Mouse (Mus musculus) CD4-positive helper T cell, adult 2 months (primary cell): ENCODE data around the gene Zfp341.

Experiments
- DNase-seq: peaks from one replicate; pipeline ENCODE4 v3.0.0-alpha.2; 2012; ENCODE audit warnings: low read depth, missing footprints, low spot score

The Zfp341 gene

DNA sequence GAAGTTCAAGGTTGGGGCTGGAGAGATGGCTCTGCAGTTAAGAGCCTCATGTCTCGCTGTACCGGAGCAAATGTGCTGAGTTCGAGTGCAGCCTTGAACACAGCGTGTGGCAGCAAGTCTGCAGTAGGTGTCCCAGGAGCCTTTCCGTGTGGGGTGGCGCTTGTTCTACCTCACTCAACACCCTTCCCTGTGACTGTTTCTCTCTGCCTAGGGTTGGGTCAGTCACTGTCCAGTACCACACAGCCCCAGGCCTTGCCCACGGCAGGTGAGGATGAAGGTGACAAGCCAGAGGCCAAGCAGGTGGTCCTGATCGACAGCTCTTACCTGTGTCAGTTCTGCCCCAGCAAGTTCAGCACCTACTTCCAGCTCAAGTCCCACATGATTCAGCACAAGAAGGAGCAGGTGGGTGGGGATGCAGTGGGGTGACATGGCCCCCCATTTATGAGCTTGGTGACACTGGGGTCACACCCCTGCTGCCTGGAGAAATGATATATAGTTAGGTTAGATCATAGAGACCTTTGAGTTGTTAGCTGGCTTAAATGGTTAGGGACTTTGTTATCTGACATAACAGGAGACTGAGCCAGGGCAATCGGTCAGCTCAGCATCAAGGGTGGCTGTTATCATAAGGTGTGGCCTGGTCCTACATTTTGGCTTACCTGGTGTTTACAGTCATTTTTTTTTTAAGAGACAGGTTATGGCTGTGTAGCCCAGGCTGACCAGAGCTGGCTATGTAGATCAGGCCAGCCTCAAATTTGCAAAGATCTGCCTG is 21.0 kb downstream of the Zfp341 start:
- no peak for DNase-seq

DNA sequence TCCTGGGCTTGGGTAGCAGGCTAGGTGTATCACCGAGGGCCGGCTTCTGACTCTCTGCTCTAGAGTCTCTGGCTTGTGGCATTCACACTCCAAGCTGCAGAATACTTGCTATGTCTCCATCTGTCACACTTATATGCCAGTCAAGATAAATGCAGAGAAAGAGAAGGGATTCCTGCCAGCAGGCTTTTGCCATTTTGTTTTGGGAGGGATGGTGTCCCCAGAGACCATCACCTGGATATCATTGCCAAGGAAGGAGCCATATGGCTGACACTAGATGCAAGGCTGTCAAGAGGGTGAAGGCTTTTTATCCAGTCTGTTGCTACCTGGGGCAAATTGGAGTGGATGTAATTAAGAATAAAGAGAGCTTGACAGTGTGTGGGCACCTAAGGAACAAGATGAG is 22.7 kb downstream of the Zfp341 start:
- no peak for DNase-seq

DNA sequence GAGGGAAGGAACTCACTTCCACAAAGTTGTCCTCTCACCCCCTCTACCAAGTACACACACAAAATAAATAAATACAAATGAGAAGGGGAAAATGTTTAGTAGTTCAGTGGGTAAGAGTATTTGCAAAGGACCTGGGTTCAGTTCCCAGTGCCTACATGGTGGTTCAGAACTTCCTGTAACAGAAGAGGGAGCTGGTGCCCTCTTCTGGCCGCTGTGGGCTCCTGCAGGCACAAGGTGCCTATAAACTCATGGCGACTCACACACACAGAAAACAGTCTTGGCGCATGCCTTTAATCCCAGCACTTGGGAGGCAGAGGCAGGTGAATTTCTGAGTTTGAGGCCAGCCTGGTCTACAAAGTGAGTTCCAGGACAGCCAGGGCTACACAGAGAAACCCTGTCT is 25.4 kb downstream of the Zfp341 start:
- no peak for DNase-seq

DNA sequence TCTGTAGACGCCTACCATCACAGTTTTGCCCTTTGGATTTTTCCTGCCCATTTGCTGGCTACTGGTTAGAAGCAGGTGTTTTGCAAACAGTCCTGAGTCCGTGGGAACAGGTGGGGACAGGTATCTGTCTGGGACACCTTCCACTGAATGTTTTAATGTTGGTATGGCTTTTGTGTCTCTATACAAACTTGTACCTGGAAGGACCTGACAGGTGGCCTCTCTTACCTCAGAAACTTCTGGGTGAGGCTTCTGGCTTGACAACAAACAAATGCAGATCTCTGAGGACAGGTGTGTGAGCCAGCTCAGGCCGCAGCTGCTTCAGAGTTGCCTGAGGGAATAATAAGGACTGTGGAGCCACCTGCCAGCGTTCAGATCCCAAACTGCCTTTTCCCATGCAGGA is 26.0 kb downstream of the Zfp341 start:
- DNase-seq = no peak

DNA sequence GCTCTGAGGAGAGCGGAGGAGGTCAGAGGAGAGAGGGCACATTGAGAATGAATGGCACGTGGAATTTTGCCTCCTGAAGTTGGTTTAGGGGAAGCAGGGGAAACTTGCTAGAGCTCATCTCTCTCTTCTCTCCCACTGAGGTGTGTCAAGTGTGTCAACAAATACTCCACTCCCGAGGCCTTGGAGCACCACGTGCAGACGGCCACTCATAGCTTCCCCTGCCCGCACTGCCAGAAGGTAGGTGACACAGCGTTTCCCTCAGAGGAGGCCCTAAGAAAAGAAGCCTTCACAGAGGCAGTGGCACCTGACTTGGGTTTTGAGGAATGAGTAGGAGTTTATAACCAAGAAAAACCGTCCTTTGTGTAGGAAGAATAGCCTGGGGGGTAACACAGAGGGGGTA is 28.1 kb downstream of the Zfp341 start:
- no peak for DNase-seq

DNA sequence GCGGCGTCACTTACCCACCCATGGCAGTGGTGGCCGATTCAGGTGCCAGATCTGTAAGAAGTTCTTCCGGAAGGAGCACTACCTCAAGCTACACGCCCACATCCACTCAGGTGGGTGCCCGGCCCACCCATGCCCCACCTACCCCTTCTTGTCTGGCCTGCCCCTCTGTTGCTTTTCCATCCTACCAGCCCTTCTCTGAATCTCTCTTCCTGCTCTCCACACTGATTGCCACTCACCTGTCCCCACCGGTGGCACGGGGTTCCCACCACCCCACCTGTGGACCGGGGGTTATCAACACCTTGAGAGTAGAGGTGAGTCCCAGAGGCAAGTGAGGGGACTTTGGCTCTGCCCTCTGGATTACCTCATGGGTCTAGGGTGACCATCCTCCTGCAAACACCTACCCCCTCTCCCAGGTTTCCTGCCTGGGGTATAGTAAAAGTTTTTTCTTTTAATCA is 28.9 kb downstream of the Zfp341 start:
- no peak for DNase-seq

DNA sequence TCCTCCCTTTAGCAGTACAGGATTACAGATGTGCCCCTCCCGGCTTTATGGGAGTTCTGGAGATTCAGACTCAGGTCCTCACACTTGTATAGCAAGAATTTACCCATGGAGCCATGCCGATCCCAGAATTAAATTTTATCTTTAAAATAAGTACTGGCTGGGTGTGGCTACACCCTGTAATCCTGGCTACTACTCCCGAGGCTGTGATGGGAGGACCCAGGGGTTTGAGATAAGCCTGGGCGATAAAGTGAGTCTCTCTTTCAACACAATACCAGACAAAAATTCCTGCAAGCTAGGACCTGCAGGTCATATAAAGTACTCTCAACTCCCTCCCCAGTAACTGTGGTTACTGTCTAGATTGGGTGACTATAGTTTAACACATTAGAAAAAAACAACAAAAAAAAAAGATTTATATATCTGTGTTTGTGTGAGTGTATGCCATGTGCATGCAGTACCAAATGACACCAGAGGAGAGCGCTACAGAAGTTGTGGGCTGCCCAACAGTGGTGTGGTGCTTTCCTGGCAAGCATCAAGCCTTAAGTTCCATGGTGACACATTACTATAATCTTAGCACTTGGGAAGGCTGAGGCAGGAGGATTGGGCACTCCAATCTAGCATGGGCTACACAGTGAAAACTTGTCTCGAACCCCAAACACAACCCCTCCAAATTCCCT is 29.8 kb downstream of the Zfp341 start:
- no peak for DNase-seq

DNA sequence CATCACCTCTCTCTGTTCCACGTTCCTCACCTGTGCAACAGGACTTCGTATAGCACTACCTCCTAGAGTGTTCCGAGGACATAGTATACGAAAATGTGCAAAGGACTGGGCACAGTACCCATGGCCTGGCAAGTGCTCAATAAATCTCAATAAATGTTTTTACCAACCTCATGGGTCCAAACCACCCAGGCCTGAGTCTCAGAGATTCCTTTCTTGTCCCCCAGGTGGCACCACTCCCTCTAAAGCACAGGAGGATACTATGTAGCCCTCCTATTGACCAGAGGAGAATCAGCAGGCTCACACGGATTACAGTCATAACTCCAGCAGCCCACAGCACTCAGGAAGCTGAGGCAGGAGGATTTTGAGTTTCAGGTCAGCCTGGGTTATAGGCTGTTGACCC is 33.5 kb downstream of the Zfp341 start:
- no peak for DNase-seq

DNA sequence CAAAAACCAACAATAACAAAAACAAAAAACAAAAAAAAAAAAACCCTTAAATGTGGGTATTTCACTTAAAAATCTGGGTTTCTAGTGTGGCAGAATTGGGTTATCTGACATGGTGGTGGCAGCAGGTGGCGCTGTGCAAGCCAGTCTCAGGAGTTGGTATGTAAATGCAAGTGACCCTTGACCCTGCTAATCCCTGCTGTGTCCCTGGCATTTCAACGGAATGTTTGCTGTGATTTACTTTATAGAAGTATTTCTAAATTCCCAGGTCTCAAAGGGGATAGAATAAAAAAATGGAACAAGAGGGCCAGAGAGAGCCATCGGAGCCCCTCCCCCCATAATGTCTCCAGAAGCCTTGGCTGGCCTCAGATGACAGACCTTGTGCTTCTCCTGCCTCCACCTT is 35.0 kb downstream of the Zfp341 start:
- peak; percentile 48 for DNase-seq

DNA sequence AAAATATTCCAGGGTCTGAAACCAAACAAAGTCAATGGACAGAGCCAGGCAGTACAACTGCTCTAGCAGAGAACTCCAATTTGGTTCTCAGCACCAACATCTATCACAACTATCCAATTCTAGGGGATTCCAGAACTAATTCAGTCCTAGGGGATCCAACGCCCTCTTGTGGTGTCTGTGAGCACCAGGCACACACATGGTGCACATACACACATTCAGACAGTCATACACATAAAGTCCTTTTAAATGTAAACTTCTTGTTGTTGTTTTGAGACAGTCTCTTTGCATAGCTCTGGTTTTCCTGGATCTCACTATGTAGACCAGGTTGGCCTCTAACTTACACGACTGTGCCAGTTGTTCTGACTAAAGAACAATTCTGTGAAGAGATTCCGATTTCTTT is 37.3 kb downstream of the Zfp341 start:
- no peak for DNase-seq

DNA sequence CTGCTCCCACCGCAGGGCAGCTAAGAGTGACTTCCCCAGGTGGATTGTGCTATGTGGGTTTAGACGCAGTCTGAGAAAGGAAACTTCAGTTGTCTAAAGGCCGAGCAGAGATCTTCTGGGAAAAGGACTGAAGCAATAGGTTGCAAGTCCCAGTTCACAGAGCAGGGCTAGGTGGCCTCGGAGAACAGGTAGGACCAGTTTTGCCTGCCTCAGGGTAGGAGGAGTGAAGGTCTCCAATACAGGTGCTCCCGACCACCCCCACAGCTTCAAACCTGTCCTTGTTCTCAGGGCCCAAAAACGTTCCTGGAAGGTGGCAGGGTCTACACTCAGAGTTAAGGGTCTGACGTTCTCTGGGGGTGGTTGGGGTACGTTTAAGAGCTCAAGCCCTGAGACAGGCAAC is 38.3 kb downstream of the Zfp341 start, which contains the start of gene Chmp4b:
TSS of gene Chmp4b (plus strand) at position 343 of the 400 bp plus-strand sequence.
- no peak for DNase-seq

DNA sequence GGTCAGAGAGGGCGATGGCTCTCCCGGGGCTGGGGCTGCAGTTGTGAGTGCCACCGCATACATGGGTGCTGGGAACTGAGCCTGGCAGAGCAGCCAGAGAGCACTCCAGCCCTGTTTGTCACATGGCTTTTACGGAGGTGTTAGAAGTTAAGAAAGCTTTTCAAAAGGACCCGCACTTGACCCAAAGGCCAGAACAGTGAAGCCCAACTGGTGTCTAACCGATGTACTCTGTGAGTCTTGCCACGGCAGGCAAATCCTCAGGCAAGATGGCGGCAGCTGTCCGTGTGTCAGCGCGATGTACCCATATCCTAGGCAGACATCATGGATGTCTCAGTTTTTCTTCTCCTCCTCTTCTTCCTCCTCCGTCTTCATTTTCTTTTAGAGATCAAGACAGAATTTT is 41.9 kb downstream of the Zfp341 start:
- no peak for DNase-seq

DNA sequence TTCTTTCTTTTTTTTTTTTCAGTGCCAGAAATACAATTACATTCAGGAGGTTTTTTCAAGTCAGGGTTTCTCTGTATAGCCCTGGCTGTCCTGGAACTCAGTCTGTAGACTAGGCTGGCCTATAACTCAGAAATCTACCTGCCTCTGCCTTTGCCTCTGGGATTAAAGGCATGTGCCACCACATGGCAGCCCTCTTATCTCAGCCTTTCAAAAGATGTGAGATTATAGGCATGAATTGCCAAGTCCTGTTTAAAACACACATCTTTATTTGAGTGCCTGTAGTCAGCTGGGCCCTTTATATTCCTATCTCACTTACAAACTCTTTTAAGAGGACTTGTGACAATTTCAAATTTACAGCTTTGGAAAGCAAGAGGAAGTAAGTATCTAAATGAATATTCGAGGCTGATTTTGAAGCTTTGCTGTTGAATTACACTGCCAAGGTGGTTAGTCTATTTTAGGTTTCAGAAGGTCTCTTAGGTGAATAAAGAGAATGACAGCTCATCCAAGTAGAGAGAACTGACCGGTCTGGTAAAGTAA is 42.8 kb downstream of the Zfp341 start:
- no peak for DNase-seq

DNA sequence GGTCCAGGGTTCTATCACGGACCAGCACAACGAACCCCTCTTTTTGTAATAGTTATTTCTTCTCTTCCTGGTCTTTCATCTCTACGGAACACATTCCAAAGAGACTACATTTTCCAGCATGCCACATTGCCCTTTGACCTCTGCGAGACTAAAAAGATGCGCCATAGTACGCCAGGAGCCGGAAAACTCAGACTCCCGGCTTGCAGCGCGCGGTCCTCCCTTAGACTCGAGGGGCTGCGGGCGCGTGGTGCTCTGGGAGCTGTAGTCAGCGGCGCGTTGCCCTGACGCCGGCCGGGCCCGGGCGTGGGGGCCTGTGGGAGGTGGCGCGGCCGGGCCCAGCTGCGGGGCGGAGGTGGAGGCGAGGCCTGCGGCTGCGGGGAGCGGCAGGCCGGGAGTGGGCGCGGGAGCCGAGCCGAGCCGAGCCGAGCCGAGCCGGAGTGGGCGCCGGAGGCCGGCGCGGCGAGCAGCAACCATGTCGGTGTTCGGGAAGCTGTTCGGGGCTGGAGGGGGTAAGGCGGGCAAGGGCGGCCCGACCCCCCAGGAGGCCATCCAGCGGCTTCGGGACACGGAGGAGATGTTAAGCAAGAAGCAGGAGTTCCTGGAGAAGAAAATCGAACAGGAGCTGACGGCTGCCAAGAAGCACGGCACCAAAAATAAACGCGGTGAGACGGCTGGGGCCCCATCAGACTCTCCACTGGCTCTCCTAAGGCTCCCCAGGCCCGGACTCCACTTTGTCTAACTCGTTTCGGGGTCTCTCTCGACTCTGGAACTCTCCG is 43.8 kb downstream of the Zfp341 start:
- DNase-seq = peak; percentile 98

DNA sequence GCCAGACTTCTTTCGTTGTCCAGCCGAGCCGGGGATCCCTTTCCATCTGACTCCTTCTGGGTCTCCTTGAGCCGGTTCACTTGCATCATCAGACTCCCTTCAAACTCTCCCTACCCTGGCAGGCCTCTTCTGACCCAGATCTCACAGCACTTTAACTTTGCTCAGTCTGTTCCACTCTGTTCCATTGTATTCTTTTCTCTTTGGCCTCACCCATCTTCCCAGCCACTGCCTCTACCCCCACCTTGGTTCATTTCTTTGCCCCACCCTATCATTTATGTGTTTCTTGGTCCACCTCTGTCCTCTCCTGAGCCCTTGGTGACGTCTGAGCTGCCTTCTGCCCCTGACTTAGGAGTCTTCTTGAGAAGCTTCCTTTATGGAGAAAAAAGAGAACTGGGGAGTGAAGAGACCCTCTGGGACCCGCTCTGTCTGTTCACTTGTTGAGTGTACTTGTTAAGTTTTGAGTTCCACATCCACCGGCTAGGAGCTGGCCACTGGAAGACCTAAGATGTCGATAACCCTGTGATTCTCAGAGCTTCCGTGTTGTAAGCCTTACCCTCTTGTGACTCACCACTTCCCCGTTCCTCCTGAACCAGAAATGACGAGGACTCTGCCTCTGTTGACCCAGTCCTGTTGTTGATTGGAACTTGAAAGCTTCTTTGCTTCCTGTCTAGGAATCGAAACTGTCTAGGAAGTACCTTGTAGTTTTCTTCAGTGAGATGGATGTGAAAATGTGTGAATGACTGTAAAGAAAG is 44.6 kb downstream of the Zfp341 start:
- peak; percentile 93 for DNase-seq

DNA sequence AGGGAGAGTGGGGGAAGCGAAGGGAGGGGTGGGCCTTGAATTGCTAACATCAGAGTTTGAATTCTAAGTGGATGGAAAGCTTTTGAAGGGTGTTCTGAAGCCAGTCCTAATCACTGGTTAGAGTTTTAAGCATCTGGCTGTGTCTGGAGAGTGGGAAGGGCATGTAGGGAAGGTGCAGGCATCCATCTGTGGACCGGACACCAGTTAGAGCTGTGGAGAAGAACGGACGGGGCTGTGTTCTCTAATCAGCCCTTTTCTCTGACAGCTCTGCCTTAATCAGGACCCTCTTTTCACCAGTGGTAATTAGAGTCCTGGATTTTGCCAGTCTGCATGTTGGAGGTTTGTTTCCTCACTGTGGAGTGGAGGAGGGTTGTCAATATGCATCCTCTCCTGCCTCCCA is 46.0 kb downstream of the Zfp341 start:
- DNase-seq = no peak

DNA sequence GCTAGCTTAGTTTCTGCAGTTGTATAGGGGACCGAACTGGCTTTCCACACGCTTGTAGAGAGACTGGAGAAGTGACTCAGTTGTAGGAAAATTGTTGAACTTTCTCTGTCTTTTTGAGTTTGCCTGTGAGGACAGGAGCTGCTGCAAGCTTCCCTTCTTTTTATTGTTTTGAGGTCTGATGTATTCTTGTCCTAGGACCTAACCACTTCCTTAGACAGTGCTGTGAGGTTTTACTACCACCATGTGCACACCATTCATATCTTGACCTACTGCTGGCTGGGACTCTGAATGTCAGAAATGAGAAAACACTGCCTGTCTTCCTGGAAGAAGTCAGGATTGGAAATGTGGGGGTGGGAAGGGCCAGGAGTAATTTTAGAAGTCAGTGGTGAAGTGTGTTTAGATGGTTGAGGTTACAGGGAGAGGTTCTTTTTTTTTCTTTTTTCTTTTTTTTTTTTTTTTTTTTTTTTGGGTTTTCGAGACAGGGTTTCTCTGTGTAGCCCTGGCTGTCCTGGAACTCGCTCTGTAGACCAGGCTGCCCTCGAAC is 46.5 kb downstream of the Zfp341 start:
- DNase-seq = peak; percentile 54

DNA sequence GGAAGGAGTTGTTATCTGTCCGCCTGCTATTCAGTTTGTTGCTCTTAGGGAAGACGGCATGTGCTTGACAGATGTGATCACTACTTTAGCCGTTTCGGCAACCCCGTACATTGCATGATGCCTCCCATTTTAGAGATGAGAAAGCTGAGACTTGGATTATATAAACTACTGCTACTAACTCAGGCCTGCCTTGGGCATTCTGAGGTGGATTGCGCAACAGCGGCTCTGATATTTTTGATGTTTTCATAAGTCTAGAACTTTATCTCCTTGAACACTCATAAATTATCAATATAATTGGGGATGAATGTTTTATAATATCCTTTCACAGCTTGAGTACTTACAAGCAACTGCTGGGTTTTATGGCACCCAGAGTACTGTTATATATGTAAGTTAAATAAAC is 55.6 kb downstream of the Zfp341 start:
- no peak for DNase-seq

DNA sequence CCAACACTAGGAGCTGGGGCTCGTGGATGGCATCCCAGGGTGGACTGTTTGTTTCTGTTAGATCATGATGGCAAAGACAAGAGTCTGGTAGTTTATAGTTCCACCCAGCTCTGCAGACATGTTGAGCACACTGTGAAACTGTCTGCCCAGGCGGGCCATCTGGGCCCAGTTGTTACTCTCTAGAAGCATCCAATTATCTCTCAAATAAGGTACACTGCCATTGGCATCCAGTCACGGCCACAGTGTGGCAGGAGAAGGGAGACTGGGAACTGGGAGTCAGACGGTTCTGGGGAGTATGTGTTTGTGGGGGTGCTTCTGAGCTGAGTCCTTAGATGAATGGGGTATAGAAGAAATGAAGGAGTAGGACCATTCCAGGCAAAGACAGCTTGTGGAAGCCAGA is 57.0 kb downstream of the Zfp341 start:
- no peak for DNase-seq

DNA sequence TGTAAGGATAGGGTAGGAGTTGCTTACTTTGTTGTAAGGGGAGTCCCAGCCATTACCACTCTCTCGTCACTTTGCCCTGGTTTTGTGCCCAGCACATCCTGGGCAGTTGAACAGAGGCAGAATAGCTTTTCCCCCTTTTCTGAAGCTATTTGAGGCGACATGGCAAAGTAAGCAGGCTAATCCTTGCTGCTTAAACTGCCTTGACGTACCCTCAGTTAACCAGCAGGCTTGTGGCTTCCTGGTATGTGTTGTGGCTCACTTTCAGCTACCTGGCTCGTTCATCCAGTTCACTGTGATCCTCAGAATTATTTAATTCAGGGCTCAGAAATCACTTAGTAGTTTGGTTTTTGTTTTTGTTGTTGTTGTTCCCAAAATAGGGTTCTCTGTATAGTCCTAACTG is 57.6 kb downstream of the Zfp341 start:
- DNase-seq = no peak

DNA sequence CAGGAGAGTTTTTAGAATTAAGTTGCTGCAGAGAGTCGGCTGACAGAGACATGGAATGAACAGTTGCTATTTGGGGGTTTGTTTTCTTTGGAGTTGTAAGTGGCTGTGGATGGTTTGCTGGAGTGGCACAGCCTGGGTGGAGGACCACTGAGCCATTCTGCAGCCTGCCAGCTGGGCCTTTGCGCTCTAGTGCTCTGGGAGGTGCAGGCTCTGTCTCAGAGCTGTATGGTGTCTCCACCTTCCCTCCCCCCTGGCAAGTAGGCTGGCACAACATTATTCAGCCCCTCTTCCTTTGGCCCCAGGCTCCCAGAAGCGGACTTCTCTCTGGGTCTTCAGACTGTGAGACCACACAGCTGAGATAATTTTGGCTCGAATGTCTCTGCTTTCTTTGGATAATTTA is 60.9 kb downstream of the Zfp341 start:
- DNase-seq = no peak
